Mouse (Mus musculus) thymus, adult 2 months (tissue): ENCODE results near the gene Eaf1.

Experiments
- CTCF ChIP-seq: fragments of 200-500 bp; IDR thresholded peaks from 2 replicates; pipeline ENCODE4 v1.5.1; 2012; ENCODE audit warnings: mild to moderate bottlenecking, control low read depth, low read length, moderate library complexity, borderline replicate concordance; ENCODE audit not compliant: control insufficient read depth, poor library complexity, insufficient read depth; ENCODE audit errors: extremely low read depth
- POLR2A ChIP-seq: fragments of 200-500 bp; IDR thresholded peaks from 2 replicates; pipeline ENCODE4 v1.6.1; 2012; ENCODE audit warnings: mild to moderate bottlenecking, low read length, control low read depth, moderate library complexity; ENCODE audit not compliant: control insufficient read depth, poor library complexity, insufficient read depth; ENCODE audit errors: extremely low read depth

GRCm38 (mm10) chr14:31494349-31494974 lies at the start of gene Eaf1:
- no peak for TF ChIP-seq CTCF
- no peak for TF ChIP-seq POLR2A
